In genomic region chr7:28378066-28378690, GRCm38 (mm10) we compare ENCODE assay signal across 8 mouse cellular contexts. TPM values are rescaled to one million over a fixed set of nuclear protein-coding genes. Genes with fewer than 3 reads are reported as not detected.
DNase-seq lines count a peak whose midpoint lies in the region; ATAC-seq and TF ChIP-seq lines count a peak whose summit lies in the region.

No protein-coding gene starts in this region.

- H3K27ac ChIP-seq in forebrain, postnatal 0 days (ENCODE audit: low read depth, low read length), result no peak overlapping the region
- no peak overlapping the region; the same call in 1 of the 2 replicates for H3K27ac ChIP-seq in hindbrain, embryonic 15.5 days (replicated peaks)
- H3K27ac ChIP-seq in liver, embryonic 12.5 days, result peak overlapping the region; percentile 92
- no peak overlapping the region for H3K27ac ChIP-seq in neural tube, embryonic 12.5 days

- H3K9ac ChIP-seq in forebrain, postnatal 0 days, result peak overlapping the region; percentile 70
- H3K9ac ChIP-seq in hindbrain, embryonic 15.5 days, result peak overlapping the region; percentile 62
- H3K9ac ChIP-seq in liver, embryonic 12.5 days, result peak overlapping the region; percentile 83
- peak overlapping the region; percentile 77 for H3K9ac ChIP-seq in neural tube, embryonic 12.5 days

- no peak for TF ChIP-seq CTCF in forebrain, postnatal 0 days (IDR thresholded peaks at IDR 0.05; ENCODE audit: low read depth)

- H3K27me3 ChIP-seq in erythroblast, embryonic 14.5 days (ENCODE audit: control insufficient read depth), result peaks cover 5% of the 10 kb centered on the region
- peaks cover 4% of the 10 kb centered on the region; the same call in 1 of the 2 replicates for H3K27me3 ChIP-seq in forebrain, postnatal 0 days (ENCODE audit: insufficient read depth, low read length)
- H3K27me3 ChIP-seq in hindbrain, embryonic 15.5 days, result no peaks in the 10 kb centered on the region
- no peaks in the 10 kb centered on the region for H3K27me3 ChIP-seq in liver, embryonic 12.5 days (replicated peaks)
- H3K27me3 ChIP-seq in neural tube, embryonic 12.5 days (replicated peaks), result peaks cover 7% of the 10 kb centered on the region; the same call in 1 of the 2 replicates

- ATAC-seq in erythroblast, adult 5-6 weeks (replicated peaks; ENCODE audit: low FRiP score, poor library complexity, severe bottlenecking), result no peak
- no peak for ATAC-seq in forebrain, postnatal 0 days
- ATAC-seq in hindbrain, embryonic 15.5 days (ENCODE audit: low FRiP score, low read depth), result no peak
- no peak for ATAC-seq in liver, embryonic 12.5 days
- ATAC-seq in neural tube, embryonic 12.5 days (ENCODE audit: low FRiP score, low read depth), result no peak

- peaks cover 9% of the 10 kb centered on the region for H3K36me3 ChIP-seq in erythroblast, embryonic 14.5 days (ENCODE audit: control insufficient read depth)
- no peaks in the 10 kb centered on the region for H3K36me3 ChIP-seq in forebrain, postnatal 0 days (ENCODE audit: insufficient read depth)
- no peaks in the 10 kb centered on the region for H3K36me3 ChIP-seq in hindbrain, embryonic 15.5 days
- peaks cover 9% of the 10 kb centered on the region for H3K36me3 ChIP-seq in liver, embryonic 12.5 days
- H3K36me3 ChIP-seq in neural tube, embryonic 12.5 days, result no peaks in the 10 kb centered on the region

- WGBS in forebrain, postnatal 0 days, result 54% methylated on average over 32 of the region's 32 CpGs
- 41% methylated on average over 32 of the region's 32 CpGs for WGBS in hindbrain, embryonic 15.5 days
- 19% methylated on average over 32 of the region's 32 CpGs for WGBS in liver, embryonic 12.5 days (ENCODE audit: insufficient replicate concordance)
- 44% methylated on average over 32 of the region's 32 CpGs for WGBS in neural tube, embryonic 12.5 days

- peak overlapping the region; percentile 90 for H3K4me2 ChIP-seq in forebrain, postnatal 0 days (ENCODE audit: low read depth)
- peak overlapping the region; percentile 86 for H3K4me2 ChIP-seq in hindbrain, embryonic 15.5 days
- peak overlapping the region; percentile 92 for H3K4me2 ChIP-seq in liver, embryonic 12.5 days
- H3K4me2 ChIP-seq in neural tube, embryonic 12.5 days (replicated peaks), result peak overlapping the region; percentile 93

- no peaks in the 10 kb centered on the region for H3K9me3 ChIP-seq in erythroblast, embryonic 14.5 days (ENCODE audit: control insufficient read depth, low read length)
- H3K9me3 ChIP-seq in forebrain, postnatal 0 days (ENCODE audit: low read length), result no peaks in the 10 kb centered on the region
- no peaks in the 10 kb centered on the region for H3K9me3 ChIP-seq in hindbrain, embryonic 15.5 days
- H3K9me3 ChIP-seq in liver, embryonic 12.5 days (replicated peaks), result no peaks in the 10 kb centered on the region
- H3K9me3 ChIP-seq in neural tube, embryonic 12.5 days, result no peaks in the 10 kb centered on the region

- H3K4me3 ChIP-seq in erythroblast, embryonic 14.5 days (replicated peaks), result peak overlapping the region; percentile 75
- peak overlapping the region; percentile 59 for H3K4me3 ChIP-seq in forebrain, postnatal 0 days (ENCODE audit: low read depth, low read length)
- H3K4me3 ChIP-seq in hindbrain, embryonic 15.5 days, result peak overlapping the region; percentile 51
- H3K4me3 ChIP-seq in liver, embryonic 12.5 days, result peak overlapping the region; percentile 69
- peak overlapping the region; percentile 55 for H3K4me3 ChIP-seq in neural tube, embryonic 12.5 days

- peaks cover 97% of the 10 kb centered on the region for H3K4me1 ChIP-seq in erythroblast, embryonic 14.5 days (ENCODE audit: control insufficient read depth)
- H3K4me1 ChIP-seq in forebrain, postnatal 0 days (ENCODE audit: insufficient read depth), result peaks cover 23% of the 10 kb centered on the region
- peaks cover 62% of the 10 kb centered on the region for H3K4me1 ChIP-seq in hindbrain, embryonic 15.5 days (replicated peaks)
- peaks cover 94% of the 10 kb centered on the region for H3K4me1 ChIP-seq in liver, embryonic 12.5 days
- peaks cover 62% of the 10 kb centered on the region for H3K4me1 ChIP-seq in neural tube, embryonic 12.5 days

- no peak for DNase-seq in forebrain, postnatal 0 days
- no peak for DNase-seq in right cerebral cortex, postnatal 10 days (ENCODE audit: low spot score in 2 of 2)
- no peak for DNase-seq in yolk sac, embryonic 10.5 days (ENCODE audit: low spot score)

RNA-seq across cellular contexts. Expression of gene Zfp36, which starts 1.9 kb away (rescaled TPM):
- 2.3 and 2.8 TPM in 2 replicates for polyA plus RNA-seq in erythroblast, embryonic 14.5 days (2012)
- 47.0 and 53.2 TPM in 2 replicates for total RNA-seq in erythroblast, adult 5-6 weeks (2015; ENCODE audit: low replicate concordance)
- 7.7 and 15.1 TPM in 2 replicates for total RNA-seq in erythroblast, adult 5-6 weeks (2017; ENCODE audit: low replicate concordance)
- 2.8 and 4.0 TPM in 2 replicates for total RNA-seq in forebrain, postnatal 0 days (2014; rRNA removed)
- polyA plus RNA-seq in forebrain, postnatal 0 days (2015; fragmentation: Nextera tagmentation; extraction: Ambion mirVana), result 2.3 and 3.8 TPM in 2 replicates
- 4.4 and 4.6 TPM in 2 replicates for polyA plus RNA-seq in hindbrain, embryonic 15.5 days (2015; fragmentation: Nextera tagmentation; extraction: Ambion mirVana)
- 7.4 and 7.5 TPM in 2 replicates for polyA plus RNA-seq in liver, embryonic 12.5 days (2016; fragmentation: Nextera tagmentation; extraction: Ambion mirVana)
- 5.6 and 6.5 TPM in 2 replicates for polyA plus RNA-seq in neural tube, embryonic 12.5 days (2016; fragmentation: Nextera tagmentation; extraction: Ambion mirVana)

RNA-seq across cellular contexts. Expression of gene Plekhg2, which starts 5.8 kb away (rescaled TPM):
- 0.45 and 0.53 TPM in 2 replicates for polyA plus RNA-seq in erythroblast, embryonic 14.5 days (2012)
- 4.4 and 6.1 TPM in 2 replicates for total RNA-seq in erythroblast, adult 5-6 weeks (2015; ENCODE audit: low replicate concordance)
- total RNA-seq in erythroblast, adult 5-6 weeks (2017; ENCODE audit: low replicate concordance), result 0.98 and 4.1 TPM in 2 replicates
- total RNA-seq in forebrain, postnatal 0 days (2014; rRNA removed), result 20.3 and 25.7 TPM in 2 replicates
- polyA plus RNA-seq in forebrain, postnatal 0 days (2015; fragmentation: Nextera tagmentation; extraction: Ambion mirVana), result 9.0 and 11.4 TPM in 2 replicates
- 26.8 and 27.6 TPM in 2 replicates for polyA plus RNA-seq in hindbrain, embryonic 15.5 days (2015; fragmentation: Nextera tagmentation; extraction: Ambion mirVana)
- 13.7 and 14.4 TPM in 2 replicates for polyA plus RNA-seq in liver, embryonic 12.5 days (2016; fragmentation: Nextera tagmentation; extraction: Ambion mirVana)
- polyA plus RNA-seq in neural tube, embryonic 12.5 days (2016; fragmentation: Nextera tagmentation; extraction: Ambion mirVana), result 58.9 and 63.3 TPM in 2 replicates

RNA-seq across cellular contexts. Expression of gene Med29, which starts 14.3 kb away (rescaled TPM):
- 2.2 and 2.5 TPM in 2 replicates for polyA plus RNA-seq in erythroblast, embryonic 14.5 days (2012)
- total RNA-seq in erythroblast, adult 5-6 weeks (2015; ENCODE audit: low replicate concordance), result 6.3 and 9.0 TPM in 2 replicates
- 3.4 TPM in 1 of 2 replicates, not detected in the other for total RNA-seq in erythroblast, adult 5-6 weeks (2017; ENCODE audit: low replicate concordance)
- total RNA-seq in forebrain, postnatal 0 days (2014; rRNA removed), result 32.5 and 35.1 TPM in 2 replicates
- polyA plus RNA-seq in forebrain, postnatal 0 days (2015; fragmentation: Nextera tagmentation; extraction: Ambion mirVana), result 39.2 and 47.6 TPM in 2 replicates
- 46.1 and 46.6 TPM in 2 replicates for polyA plus RNA-seq in hindbrain, embryonic 15.5 days (2015; fragmentation: Nextera tagmentation; extraction: Ambion mirVana)
- polyA plus RNA-seq in liver, embryonic 12.5 days (2016; fragmentation: Nextera tagmentation; extraction: Ambion mirVana), result 35.1 and 36.8 TPM in 2 replicates
- polyA plus RNA-seq in neural tube, embryonic 12.5 days (2016; fragmentation: Nextera tagmentation; extraction: Ambion mirVana), result 42.9 and 43.9 TPM in 2 replicates

RNA-seq across cellular contexts. Expression of gene Paf1, which starts 14.6 kb away (rescaled TPM):
- polyA plus RNA-seq in erythroblast, embryonic 14.5 days (2012), result 5.1 and 6.7 TPM in 2 replicates
- 26.1 and 32.9 TPM in 2 replicates for total RNA-seq in erythroblast, adult 5-6 weeks (2015; ENCODE audit: low replicate concordance)
- total RNA-seq in erythroblast, adult 5-6 weeks (2017; ENCODE audit: low replicate concordance), result 16.7 and 24.7 TPM in 2 replicates
- 74.8 and 80.5 TPM in 2 replicates for total RNA-seq in forebrain, postnatal 0 days (2014; rRNA removed)
- polyA plus RNA-seq in forebrain, postnatal 0 days (2015; fragmentation: Nextera tagmentation; extraction: Ambion mirVana), result 69.4 and 92.7 TPM in 2 replicates
- polyA plus RNA-seq in hindbrain, embryonic 15.5 days (2015; fragmentation: Nextera tagmentation; extraction: Ambion mirVana), result 93.3 and 96.8 TPM in 2 replicates
- 36.5 and 42.4 TPM in 2 replicates for polyA plus RNA-seq in liver, embryonic 12.5 days (2016; fragmentation: Nextera tagmentation; extraction: Ambion mirVana)
- polyA plus RNA-seq in neural tube, embryonic 12.5 days (2016; fragmentation: Nextera tagmentation; extraction: Ambion mirVana), result 85.3 and 87.8 TPM in 2 replicates

RNA-seq across cellular contexts. Expression of gene Rps16, which starts 27.7 kb away (rescaled TPM):
- polyA plus RNA-seq in erythroblast, embryonic 14.5 days (2012), result 212 and 288 TPM in 2 replicates
- 649 and 667 TPM in 2 replicates for total RNA-seq in erythroblast, adult 5-6 weeks (2015; ENCODE audit: low replicate concordance)
- total RNA-seq in erythroblast, adult 5-6 weeks (2017; ENCODE audit: low replicate concordance), result 67.6 and 181 TPM in 2 replicates
- 205 and 300 TPM in 2 replicates for total RNA-seq in forebrain, postnatal 0 days (2014; rRNA removed)
- 595 and 769 TPM in 2 replicates for polyA plus RNA-seq in forebrain, postnatal 0 days (2015; fragmentation: Nextera tagmentation; extraction: Ambion mirVana)
- 444 and 501 TPM in 2 replicates for polyA plus RNA-seq in hindbrain, embryonic 15.5 days (2015; fragmentation: Nextera tagmentation; extraction: Ambion mirVana)
- polyA plus RNA-seq in liver, embryonic 12.5 days (2016; fragmentation: Nextera tagmentation; extraction: Ambion mirVana), result 986 and 994 TPM in 2 replicates
- 540 and 574 TPM in 2 replicates for polyA plus RNA-seq in neural tube, embryonic 12.5 days (2016; fragmentation: Nextera tagmentation; extraction: Ambion mirVana)

Comparison
In these comparisons a context has a peak if more than half of its experiments do, and no peak if none do; other contexts are left out.
1. RNA of gene Med29, which starts 14.3 kb away (polyA plus RNA-seq): 46.1 to 46.6 TPM in hindbrain, embryonic 15.5 days, 42.9 to 43.9 TPM in neural tube, embryonic 12.5 days, 39.2 to 47.6 TPM in forebrain, postnatal 0 days and 35.1 to 36.8 TPM in liver, embryonic 12.5 days; 2.2 to 2.5 TPM in erythroblast, embryonic 14.5 days; every median in the first group is over 10 times any median in the second.
2. Peak in every context shown above with its lines, with median percentiles within 50 percentile points of each other: H3K4me3 ChIP-seq, H3K4me2 ChIP-seq and H3K9ac ChIP-seq.